Mouse (Mus musculus) G1E-ER4 (cell line): ENCODE measurements around the gene Itprid1. TPM values are rescaled to one million over a fixed set of nuclear protein-coding genes. Genes with fewer than 3 reads are reported as not detected.

Source experiments
- GATA1 ChIP-seq: IDR thresholded peaks from one replicate; pipeline ENCODE4 v1.8.0; 2012; ENCODE audit warnings: low read length, inconsistent platforms
- polyA plus RNA-seq: library from polyadenylated mRNA; stranded (reverse); fragments of >175 nt; gene quantifications from 2 replicates; pipeline ENCODE4 v1.2.3, GENCODE M21; 2012

The Itprid1 gene
- polyA plus RNA-seq: not detected in 2 replicates

DNA sequence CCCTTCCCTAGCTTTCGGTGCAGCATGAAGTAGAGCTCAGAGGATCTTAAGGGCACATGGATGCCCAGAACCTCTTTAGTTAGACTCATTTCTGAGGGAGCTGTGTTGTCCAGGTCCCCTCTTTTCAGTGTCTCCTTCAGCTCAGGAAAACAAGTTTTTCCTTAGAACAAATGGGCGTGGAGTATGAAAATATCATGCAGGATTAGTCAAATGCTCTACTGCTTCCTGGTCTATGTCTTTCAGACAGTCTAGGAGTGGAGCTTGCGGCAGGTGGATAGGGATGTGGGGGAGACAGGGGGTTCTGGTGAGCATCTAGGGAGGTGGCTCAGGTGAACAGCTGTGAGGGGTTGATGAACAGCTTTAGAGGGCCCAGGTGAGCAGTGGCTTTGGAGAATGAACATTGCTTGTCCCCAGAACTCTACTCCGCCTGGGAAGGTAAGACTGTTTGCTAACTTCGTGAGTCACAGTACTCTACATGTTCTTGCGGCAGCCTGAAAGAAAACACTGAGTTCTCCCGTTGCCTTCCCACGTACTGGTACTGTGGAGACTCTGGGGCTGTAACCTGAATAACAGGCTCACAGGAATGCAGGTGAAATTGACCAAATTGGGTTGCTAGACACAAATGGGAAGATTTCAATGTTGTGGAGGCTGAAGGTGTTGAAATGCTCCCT is at the start of gene Itprid1:
Gene Itprid1, plus strand, starts transcription at position 246 of the 671 bp plus-strand sequence.
- TF ChIP-seq GATA1: no peak

DNA sequence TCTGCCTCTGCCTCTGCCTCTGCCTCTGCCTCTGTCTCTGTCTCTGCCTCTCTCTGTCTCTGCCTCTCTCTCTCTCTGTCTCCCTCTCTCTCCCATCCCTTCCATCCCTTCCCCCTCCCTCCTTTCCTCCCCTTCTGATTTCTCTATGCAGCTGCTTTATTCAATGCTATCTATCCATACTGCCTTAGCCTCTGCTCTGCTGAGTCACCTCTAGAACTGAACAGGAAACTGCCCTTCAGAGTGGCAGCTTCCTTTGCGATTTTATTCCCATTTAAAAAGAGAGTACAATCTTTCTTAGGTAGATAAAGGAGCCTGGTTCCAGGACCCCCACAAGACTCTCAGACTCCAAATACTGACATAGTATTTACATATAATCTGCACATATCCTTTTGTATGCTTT is 47.1 kb upstream of the Itprid1 start:
- no peak for TF ChIP-seq GATA1

- TF ChIP-seq GATA1: no peak
Observed at GRCm38 (mm10) chr6:55791852-55792496, 44.7 kb upstream of the Itprid1 start.

DNA sequence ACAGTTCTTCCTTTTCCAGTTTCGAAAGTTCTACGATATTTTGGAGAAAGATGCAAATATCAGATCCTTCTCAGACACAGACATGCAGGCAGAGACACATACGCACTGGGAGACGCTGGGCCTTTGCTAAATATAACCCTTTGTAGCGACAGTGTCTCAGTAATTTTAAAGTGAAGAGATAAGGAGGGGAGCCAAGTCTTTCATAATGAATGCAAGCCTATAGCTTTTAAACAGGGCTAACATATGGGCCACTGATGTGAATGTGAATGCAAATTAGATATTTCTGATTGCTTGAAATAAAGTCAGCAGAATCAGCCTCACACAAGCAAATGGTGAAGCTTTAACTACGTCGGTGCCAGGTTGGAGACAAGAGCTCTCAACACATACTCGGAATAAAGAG is 44.2 kb upstream of the Itprid1 start:
- no peak for TF ChIP-seq GATA1

- no peak for TF ChIP-seq GATA1
Observed at GRCm38 (mm10) chr6:55802686-55803085, 34.0 kb upstream of the Itprid1 start.

DNA sequence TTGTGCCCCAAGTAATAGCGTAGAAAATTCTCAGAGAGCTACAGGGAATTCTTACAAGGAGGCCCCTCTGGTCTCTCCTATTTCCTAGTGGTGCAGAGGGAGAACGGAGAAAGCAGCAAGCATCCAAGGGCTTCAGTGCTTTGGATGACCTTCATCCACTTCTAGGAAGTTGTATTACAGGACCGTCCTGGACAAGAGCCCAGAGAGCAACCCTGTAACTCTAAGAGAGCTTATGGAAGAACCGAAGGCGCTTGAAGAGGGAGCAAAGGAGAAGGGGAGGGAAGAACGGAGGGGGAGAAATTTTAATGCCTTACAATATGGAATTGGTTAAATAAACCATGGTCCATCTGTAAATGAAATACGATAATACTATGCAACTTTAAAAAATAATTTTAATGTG is 33.3 kb upstream of the Itprid1 start:
- no peak for TF ChIP-seq GATA1

DNA sequence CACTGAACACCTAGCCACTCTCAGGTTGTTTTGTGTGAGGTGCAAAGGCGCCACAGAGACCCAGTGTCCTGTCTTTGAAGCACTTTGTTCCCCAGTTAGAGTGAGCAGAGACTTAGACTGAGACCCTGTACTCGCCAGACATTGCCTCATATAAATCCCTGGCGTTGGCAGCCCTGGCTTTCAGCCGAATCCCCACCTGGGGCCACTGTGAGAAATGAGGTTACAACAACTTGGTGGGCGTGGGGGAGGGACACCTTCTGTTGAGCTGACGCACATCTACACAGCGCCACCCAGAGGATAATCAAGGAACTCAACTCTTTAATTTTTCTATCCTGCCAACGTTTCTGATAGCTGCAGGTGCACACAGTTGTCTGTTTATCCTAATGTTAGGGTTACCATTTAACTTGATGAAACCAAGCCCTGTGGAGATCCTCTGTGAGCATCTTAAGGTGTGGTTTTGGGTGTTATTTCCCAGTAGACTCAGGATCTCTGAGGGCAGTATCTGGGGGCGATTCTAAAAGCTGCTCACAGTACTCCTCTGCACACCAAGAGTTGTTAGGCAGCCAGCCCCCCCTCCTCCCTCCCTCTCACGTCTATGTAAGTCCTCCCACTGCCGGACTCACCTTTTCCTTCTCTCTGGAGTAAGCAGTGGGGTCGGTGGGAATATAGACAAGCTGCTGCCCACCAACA is 32.6 kb upstream of the Itprid1 start:
- TF ChIP-seq GATA1: no peak

- TF ChIP-seq GATA1: no peak
Observed at GRCm38 (mm10) chr6:55804681-55805000, 32.1 kb upstream of the Itprid1 start.

DNA sequence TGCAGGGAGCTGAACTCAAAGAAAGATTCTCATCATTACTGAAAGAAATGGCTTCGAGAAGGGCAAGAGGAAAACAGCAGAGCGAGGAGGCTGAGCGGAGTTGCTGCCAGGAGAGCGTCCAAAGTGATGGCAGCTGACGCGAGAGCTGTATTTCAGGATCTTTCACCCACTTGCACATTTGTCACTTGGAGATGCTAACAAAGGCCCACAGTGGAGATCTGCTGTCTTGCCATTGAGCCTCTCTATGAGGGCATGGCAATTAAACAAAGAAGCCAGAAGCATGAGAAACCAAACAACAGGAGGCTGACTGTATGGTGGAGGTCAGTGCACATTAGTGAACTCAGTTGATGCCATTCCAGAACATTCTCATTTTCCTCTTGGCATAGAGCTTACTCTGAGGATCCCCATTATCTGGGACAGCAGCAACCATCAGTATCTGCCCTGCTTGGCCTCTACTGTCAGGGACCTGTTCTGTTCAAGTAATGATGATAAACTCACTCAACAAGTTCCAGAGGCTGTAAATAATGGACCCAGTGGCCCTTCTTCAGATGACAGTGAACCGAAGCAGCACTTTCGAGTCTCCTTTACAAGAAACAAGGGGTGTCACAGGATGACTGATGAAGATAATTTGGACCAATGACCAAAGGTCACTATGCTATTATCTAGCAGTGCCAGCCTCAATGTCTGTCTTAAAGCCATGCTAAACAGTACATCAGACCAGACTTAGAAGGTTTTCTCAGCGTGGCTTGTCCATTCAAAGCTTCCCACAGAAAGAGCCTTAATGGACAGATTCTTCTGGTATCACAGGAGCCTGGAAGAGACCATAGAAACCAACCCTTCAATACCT is 31.2 kb upstream of the Itprid1 start:
- no peak for TF ChIP-seq GATA1

DNA sequence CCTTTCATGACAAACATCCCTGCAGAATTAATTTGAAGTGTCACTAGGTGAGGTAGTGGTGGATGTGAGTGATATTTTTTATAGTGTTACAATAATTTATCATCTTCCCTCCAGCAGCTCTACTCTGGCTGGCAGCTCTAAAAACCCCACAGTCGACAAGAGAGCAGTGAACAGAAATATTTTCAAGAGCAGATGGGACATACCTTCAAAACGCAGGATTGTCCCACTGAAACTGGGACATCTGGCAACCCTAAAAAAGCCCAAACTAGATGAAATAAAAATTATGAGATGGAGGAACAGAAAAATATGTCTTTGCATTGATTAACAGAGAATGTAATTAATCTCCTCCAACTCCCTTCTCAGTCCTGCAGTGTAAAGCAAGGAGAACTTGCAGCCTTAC is 30.2 kb upstream of the Itprid1 start:
- no peak for TF ChIP-seq GATA1

GRCm38 (mm10) chr6:55808692-55809091 is 28.0 kb upstream of the Itprid1 start:
- TF ChIP-seq GATA1: no peak

DNA sequence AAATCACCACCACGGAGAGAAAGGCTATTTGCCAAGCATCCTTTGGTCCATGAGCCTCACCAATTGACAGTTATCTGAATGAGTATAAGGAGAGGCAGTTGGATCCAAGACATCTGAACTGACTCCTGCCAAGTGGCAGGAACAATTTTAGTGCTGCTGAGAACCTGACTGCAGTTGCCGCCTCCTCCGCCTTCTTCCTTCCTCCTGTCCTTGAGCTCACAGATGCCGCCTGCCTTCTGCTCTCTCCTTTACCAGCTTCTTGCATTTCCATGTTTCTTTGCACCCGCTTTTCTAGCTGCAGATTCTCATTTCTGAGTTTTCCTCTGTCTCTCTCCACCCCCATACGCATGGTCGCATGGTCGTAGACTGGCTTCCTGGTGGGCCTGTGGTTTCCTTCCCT is 25.5 kb upstream of the Itprid1 start:
- TF ChIP-seq GATA1: no peak

DNA sequence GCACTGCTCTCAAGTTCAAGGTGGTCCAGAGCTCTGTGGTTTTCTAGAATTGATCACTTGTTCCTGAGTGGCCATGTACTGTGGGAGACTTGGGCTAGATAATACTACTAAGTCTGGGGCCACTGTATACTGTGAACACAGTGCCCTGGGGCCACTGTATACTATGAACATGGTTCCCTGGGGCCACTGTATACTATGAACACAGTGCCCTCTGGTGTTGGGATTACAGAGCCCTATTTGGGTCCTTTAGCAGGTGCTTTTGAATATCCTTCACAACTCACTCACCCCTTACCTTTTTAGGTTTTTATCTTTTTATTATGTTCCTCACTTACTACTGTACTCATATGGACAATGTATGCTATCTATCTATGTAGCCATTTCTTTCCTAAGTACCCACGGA is 24.3 kb upstream of the Itprid1 start:
- no peak for TF ChIP-seq GATA1

GRCm38 (mm10) chr6:55814184-55814926 is 22.3 kb upstream of the Itprid1 start:
- no peak for TF ChIP-seq GATA1

GRCm38 (mm10) chr6:55816911-55817310 is 19.8 kb upstream of the Itprid1 start:
- no peak for TF ChIP-seq GATA1
